Mouse (Mus musculus) CH12.LX (cell line): ENCODE measurements around the gene Zfp800.

Source experiments
- CTCF ChIP-seq, 2 experiments: IDR thresholded peaks in 1 of 2; conservative IDR thresholded peaks in 1 of 2; 2 replicates each; pipeline ENCODE4 v1.5.1; 2011 to 2012; ENCODE audit warnings: low read depth in 2 of 2, low read length in 2 of 2, improper control_type of control experiment in 1 of 2, inconsistent platforms in 1 of 2, mild to moderate bottlenecking in 1 of 2, moderate library complexity in 1 of 2
- GABPA ChIP-seq: IDR thresholded peaks from 2 replicates; pipeline ENCODE4 v1.6.1; 2012; ENCODE audit warnings: low read depth, low read length, improper control_type of control experiment, inconsistent platforms; ENCODE audit not compliant: insufficient replicate concordance
- MAX ChIP-seq: IDR thresholded peaks from 2 replicates; pipeline ENCODE4 v1.6.1; 2011; ENCODE audit warnings: low read length, improper control_type of control experiment
- MEF2A ChIP-seq: IDR thresholded peaks from 2 replicates; pipeline ENCODE4 v1.6.1; 2014; ENCODE audit warnings: low read depth, mild to moderate bottlenecking, inconsistent platforms, low read length, improper control_type of control experiment, borderline replicate concordance
- NELFE ChIP-seq: IDR thresholded peaks from 2 replicates; pipeline ENCODE4 v1.6.1; 2011; ENCODE audit warnings: low read depth, low read length, improper control_type of control experiment
- POLR2A ChIP-seq: IDR thresholded peaks from 2 replicates; pipeline ENCODE4 v1.6.1; 2011; ENCODE audit warnings: low read depth, mild to moderate bottlenecking, improper control_type of control experiment, low read length
- POLR2AphosphoS2 ChIP-seq: IDR thresholded peaks from 2 replicates; pipeline ENCODE4 v1.6.1; 2011; ENCODE audit warnings: low read depth, low read length, improper control_type of control experiment
- USF1 ChIP-seq: IDR thresholded peaks from 2 replicates; pipeline ENCODE4 v1.6.1; 2014; ENCODE audit warnings: low read depth, mild to moderate bottlenecking, inconsistent platforms, low read length, improper control_type of control experiment

DNA sequence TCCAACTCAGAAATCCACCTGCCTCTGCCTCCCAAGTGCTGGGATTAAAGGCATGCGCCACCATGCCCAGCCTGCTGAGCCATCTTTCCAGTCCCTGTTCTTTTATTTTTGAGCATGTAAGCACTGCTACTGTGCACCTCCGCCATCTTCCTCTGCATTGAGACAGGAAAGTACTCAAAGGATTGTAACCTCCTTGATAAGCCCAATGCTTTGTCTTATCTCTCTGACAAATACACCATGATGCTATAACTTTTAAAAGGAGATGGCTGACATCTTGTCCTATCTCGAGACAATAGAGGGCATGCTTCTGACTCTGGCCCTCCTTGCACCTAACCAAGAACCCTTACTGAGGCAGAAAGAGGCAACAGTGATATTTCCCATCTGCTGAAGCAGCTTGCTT, 88.9 kb downstream of the Zfp800 start:
- TF ChIP-seq USF1, result no peak
- TF ChIP-seq MEF2A, result no peak
- TF ChIP-seq CTCF (conservative IDR thresholded peaks at IDR 0.05 in 1 of 2, IDR thresholded peaks at IDR 0.05 in 1 of 2; ENCODE audit: low read depth in 2 of 2, low read length in 2 of 2), result no peak
- no peak for TF ChIP-seq GABPA
- no peak for TF ChIP-seq POLR2A
- no peak for TF ChIP-seq POLR2AphosphoS2
- no peak for TF ChIP-seq MAX
- no peak for TF ChIP-seq NELFE
